Mouse (Mus musculus) embryo, embryonic 9.5 days (tissue): ENCODE results near the gene Gabarap.
"Not testable (repeated sequence)": the region's sequence is repeated elsewhere in the genome, so short reads cannot be mapped to it uniquely, and the experiment has no call there.

Source experiments
- DNase-seq: peaks from one replicate; pipeline ENCODE4 v3.0.0-alpha.2; 2017; ENCODE audit errors: extremely low spot score

Gabarap gene

GRCm38 (mm10) chr11:69990850-69991691, at the start of gene Gabarap:
Gabarap (plus strand) TSS chr11:69991143.
- peak; percentile 95 for DNase-seq

DNA sequence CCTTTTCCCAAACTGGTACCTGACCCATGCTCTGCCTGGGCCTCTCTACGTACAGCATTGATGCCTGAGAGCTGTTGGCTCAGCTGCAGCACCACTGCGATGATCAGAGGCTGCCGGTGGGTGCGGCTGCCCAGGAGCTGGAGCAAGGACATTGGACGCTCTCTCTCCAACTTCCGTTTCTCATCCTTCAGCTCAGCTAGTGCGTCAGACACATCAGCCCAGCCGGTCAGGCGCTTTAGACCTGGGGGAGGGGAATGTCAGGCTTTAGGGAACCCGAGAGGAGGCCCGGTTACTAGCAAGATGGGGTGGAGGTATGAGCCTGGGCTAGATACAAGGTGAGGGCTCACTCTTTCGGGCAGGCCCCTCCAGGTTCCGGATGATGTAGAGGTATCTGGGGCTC, 45.7 kb upstream of the Gabarap start:
- no peak for DNase-seq

- no peak for DNase-seq
Measured at GRCm38 (mm10) chr11:69945997-69946891, 44.7 kb upstream of the Gabarap start.

DNA sequence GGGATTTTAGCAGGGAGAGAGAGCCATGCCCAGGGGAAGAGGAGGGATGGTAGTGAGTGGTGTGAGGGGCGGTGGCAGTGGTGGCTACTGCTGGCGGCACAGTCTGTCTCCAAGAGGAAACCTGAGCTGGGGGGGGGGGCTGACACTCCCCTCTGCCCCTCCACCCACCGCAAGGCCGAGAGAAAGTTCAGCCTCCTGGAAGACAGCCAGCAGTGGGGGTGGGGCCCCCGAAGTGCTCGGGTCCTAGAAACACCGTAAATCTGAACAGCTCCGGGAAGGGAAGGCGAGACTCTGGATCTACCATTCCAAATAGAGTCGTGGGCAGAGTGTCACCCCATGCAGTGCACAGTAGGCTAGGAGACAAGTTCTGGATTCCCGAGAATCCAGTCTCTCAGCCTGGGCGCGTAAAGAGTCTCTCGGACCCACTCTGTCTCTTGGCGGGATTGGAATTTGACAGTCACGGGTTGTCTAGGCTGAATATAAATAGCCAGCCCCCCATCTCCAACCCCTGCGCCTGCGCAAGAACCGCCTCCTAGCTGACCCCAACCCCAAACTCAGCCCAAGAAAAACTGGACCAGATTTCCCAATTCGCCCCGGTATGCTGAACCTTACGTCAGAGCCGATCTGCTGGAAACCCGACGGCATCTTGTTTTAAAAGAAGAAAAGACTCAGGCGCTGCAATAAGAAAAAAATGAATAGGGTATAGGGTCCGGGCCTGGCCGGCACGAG, 43.4 kb upstream of the Gabarap start:
- no peak for DNase-seq

- peak; percentile 97 for DNase-seq
Measured at GRCm38 (mm10) chr11:69948066-69948762, 42.7 kb upstream of the Gabarap start, which contains the start of gene Slc2a4. Slc2a4 (minus strand) TSS chr11:69948188.

GRCm38 (mm10) chr11:69948763-69949150, 42.2 kb upstream of the Gabarap start:
- DNase-seq: peak; percentile 90

- DNase-seq: peak; percentile 29
Measured at GRCm38 (mm10) chr11:69950807-69951459, 40.0 kb upstream of the Gabarap start.

- DNase-seq: no peak
Measured at GRCm38 (mm10) chr11:69952274-69952673, 38.7 kb upstream of the Gabarap start.

- no peak for DNase-seq
Measured at GRCm38 (mm10) chr11:69953267-69953915, 37.6 kb upstream of the Gabarap start.

DNA sequence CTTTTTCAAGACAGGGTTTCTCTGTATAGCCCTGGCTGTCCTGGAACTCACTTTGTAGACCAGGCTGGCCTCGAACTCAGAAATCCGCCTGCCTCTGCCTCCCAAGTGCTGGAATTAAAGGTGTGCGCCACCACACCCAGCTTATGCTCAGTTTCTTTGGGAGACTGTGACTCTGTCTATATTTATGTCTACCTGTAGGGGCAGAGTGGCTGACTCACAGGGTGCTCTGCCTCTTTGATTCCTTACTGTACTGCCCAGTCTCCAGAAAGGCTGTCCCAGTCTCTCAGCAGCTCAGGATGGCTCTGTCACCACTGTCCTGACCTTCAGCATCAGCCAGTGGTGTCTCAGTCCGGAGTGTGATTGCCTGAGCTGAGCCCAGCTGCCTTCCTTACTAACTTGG, 35.3 kb upstream of the Gabarap start:
- not testable (repeated sequence) for DNase-seq

DNA sequence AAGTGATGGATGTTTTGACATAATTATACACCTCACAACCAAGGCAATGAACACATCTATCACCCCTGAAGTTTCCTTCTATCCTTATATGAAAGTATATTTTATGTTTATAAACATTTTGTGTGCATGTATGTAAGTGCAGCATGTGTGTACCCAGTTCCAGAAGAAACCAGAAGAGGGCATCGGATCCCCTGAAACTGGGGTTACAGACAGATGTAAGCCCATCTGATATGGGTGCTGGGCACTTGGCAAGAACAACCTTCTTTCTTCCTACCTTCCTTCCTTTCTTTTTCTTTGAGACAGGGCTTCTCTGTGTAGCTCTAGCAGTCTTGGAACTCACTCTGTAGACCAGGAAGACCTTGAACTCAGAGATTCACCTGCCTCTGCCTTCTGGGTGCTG, 34.7 kb upstream of the Gabarap start:
- no peak for DNase-seq

- DNase-seq: no peak
Measured at GRCm38 (mm10) chr11:69960616-69961015, 30.3 kb upstream of the Gabarap start.

GRCm38 (mm10) chr11:69961841-69962240, 29.1 kb upstream of the Gabarap start:
- DNase-seq: no peak

DNA sequence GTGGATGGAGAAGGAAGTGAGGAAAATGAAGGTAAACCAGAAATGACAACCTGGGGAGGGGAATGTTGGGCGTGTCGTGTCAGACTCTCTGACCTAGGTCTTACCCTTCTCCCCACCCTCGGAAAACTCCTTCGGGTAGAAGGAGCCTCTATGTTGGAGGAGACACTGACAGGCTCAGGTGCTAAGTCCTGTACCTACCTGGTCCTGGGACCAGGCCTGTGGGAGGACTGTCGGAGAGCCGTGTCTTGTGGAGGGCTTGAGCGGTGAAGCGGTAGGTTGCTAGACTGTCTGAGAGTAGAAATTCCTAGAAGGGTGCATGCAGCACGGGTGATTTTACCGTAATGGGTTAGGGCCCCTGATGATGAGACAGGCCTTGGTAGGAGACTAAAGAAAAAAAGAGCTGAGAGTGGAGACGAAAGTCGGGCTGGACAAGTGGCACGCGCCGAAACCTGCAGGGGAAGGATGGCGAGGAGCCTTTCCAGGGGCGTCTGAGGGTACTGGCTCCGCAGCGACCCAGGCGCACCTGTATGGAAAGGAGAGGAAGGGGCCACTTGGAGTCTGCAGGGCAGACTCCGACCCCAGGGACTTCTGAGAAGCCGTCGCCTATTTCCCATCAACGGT, 26.2 kb upstream of the Gabarap start, which contains the start of gene Cldn7:
Gene Cldn7, plus strand, starts transcription at position 130 of the 621 bp plus-strand sequence.
- DNase-seq: peak; percentile 21

GRCm38 (mm10) chr11:69965271-69966005, 25.5 kb upstream of the Gabarap start:
- DNase-seq: peak; percentile 40

GRCm38 (mm10) chr11:69966006-69966859, 24.7 kb upstream of the Gabarap start:
- peak; percentile 50 for DNase-seq

- DNase-seq: no peak
Measured at GRCm38 (mm10) chr11:69966860-69967517, 24.0 kb upstream of the Gabarap start.
